Mouse (Mus musculus): Measurements from ENCODE around the gene Maml2.

Gene Maml2

DNA sequence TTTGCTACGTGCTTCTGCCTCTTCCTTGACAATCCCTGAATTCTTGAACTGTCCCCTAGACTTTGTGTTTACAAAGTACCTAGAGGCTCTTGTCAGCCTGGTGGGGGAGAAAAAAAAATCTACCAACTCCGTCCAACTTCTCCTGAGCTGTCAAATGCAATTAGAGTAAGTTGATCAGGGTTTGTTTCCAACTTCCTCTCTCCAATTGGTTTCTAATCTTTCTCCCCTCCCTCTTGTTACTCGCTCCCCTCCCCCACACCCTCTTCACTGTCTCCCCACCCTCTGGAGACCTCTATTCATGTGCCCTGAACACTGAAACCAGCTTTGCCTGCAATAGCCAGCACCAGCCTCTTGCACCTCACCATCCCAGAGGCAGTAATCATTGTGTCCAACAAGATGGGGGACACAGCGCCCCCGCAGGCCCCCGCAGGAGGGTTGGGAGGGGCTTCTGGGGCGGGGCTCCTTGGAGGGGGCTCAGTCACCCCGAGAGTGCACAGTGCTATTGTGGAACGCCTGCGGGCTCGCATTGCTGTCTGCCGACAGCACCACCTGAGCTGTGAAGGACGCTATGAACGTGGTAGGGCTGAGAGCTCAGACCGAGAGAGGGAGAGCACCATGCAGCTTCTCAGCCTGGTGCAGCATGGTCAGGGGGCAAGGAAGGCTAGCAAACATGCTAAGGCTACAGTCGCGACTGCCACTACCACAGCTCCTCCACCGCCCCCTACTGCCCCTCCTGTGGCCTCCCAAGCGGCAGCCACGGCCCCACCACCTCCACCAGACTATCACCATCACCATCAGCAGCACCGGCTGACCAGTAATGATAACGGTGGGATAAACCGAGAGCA is at the start of gene Maml2:
Maml2 (plus strand) TSS at position 290 of the 845 bp plus-strand sequence.
- in situ Hi-C loops (cut with MboI; ENCODE audit: low pct_unique_long_range_greater_than_20kb in 1 of 2, low sequenced_read_pairs in 2 of 2, unreplicated experiment in 1 of 2): no loop called here

DNA sequence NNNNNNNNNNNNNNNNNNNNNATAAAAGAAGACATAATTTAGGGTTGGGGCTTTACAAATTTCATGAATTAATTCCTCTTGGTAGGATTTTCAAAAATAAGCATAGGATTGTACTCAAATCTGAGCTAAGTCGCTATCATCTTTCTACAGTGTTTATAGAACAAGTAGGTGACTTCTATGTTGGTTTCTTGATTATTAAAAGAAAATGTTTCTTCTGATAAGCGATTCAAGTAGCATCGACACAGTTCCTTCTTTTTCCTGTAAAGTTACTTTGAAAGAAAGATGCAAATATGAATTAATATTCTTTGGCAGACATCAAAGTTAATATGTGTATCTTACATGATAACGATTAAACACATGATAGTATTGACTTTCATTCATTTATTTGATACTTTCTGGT is 49.7 kb upstream of the Maml2 start:
- in situ Hi-C loops (cut with MboI; ENCODE audit: low pct_unique_long_range_greater_than_20kb in 1 of 2, low sequenced_read_pairs in 2 of 2, unreplicated experiment in 1 of 2): no loop called here

DNA sequence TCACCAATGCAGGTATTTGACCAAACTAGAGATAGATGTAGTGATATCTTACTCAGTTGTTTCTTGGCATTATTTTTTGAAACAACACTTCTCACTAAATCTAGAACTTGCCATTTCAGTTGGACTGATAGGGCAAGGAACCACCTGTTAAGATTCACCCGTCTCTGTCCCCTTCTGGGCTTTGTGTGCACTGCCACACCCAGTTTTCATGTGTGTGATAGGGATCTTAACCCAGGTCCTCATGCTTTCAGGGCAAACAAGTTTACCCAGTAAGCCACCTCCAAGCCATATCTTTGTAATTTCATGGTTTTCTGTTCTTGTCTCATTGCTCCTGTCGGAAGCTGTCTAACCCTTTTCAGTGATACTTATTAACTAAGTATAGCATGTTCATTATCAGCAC is 46.5 kb upstream of the Maml2 start:
- in situ Hi-C loops (cut with MboI; ENCODE audit: low pct_unique_long_range_greater_than_20kb in 1 of 2, low sequenced_read_pairs in 2 of 2, unreplicated experiment in 1 of 2): no loop called here

DNA sequence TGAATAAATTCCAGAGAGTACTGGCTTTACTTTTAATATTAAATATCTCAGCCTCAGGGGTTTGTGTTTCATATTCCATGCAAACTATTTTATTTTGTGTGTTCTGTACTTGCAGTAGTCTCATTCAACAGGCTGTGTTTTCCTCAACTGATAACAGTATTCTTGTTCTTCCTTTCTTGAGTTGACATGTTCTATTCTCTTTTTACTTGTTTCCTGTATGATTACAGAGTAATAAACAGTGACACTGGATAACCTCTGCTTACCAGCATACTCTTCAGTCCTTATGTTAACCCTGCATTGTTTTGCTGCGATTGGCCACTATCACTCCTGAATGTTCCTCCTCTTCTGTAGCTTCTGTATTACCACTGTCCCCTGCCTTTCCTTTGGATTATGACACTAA is 41.0 kb upstream of the Maml2 start:
- in situ Hi-C loops (cut with MboI; ENCODE audit: low pct_unique_long_range_greater_than_20kb in 1 of 2, low sequenced_read_pairs in 2 of 2, unreplicated experiment in 1 of 2): no loop called here

DNA sequence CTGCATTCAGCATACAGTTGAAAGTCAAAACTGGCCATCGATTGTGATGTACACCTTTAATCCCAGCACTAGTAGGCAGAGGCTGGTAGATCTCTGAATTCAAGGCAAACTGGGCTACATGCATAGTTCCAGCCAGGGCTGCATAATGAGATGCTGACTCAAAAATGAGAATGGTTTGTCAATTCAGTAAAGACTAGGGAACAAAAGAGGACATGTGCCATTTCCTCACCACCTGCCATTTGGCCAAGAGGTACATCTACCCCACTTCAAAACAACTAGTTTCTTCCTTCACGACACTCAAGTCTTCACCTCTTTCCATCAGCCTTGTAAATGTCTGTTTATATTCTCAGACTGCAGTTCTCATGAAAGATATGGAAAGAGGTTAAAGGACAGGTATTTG is 39.6 kb upstream of the Maml2 start:
- in situ Hi-C loops (cut with MboI; ENCODE audit: low pct_unique_long_range_greater_than_20kb in 1 of 2, low sequenced_read_pairs in 2 of 2, unreplicated experiment in 1 of 2): no loop called here

DNA sequence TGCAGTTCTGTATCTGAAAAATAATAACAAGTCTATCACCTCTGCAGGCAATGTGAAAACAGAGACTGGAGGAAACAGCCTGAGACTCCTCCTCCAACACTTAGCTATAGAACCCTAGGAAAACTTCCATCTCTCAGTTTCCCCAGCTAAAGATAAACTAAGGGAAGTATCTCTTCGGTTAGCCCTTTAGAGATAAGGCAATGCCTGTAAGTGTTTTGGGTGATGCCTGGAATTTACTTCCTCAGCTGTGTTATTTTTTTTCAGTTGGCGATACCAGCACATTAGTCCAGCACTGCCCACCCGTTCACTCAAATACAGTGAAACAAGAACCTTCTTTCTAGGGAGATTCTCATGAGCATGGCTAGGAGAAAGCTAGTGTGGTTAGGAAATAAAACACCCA is 36.8 kb upstream of the Maml2 start:
- in situ Hi-C loops (cut with MboI; ENCODE audit: low pct_unique_long_range_greater_than_20kb in 1 of 2, low sequenced_read_pairs in 2 of 2, unreplicated experiment in 1 of 2): no loop called here

DNA sequence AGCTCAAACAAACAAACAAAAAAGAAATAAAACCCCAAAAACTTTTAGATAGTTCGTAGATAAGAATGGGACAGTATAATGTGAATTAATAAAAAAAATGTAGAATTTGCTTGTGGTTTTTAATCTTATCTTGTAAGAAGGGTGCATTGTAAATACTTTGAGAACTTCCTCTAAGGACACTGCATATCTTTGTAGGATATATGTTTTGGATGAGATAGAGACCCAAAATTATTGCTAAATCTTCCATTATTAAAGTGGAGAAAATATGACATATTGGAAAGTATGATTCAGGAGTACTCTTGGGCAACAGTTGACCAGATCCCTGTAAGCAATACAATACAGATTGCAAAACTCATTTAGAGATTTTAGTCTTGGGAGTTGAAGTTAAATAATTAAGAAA is 24.5 kb upstream of the Maml2 start:
- in situ Hi-C loops (cut with MboI; ENCODE audit: low pct_unique_long_range_greater_than_20kb in 1 of 2, low sequenced_read_pairs in 2 of 2, unreplicated experiment in 1 of 2): no loop called here

DNA sequence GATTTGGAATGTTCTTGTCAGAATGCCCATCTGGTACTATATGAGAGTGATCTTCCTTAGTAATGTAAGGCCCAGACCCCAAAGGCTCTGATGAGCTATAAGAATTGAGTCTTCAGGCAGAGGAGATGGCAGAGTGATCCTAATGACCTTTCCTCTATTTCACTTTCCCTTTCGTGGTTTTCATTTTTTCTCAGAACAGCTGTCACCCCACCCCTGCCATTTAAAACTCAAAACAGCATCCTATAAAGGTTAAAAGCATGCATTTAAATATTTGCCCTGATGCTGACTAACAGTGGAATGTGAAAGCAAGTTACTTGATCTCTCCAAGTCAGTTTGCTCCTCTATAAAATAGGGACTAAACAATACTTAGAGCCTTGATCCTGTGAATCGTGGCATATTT is 10.3 kb upstream of the Maml2 start:
- in situ Hi-C loops (cut with MboI; ENCODE audit: low pct_unique_long_range_greater_than_20kb in 1 of 2, low sequenced_read_pairs in 2 of 2, unreplicated experiment in 1 of 2): no loop called here

DNA sequence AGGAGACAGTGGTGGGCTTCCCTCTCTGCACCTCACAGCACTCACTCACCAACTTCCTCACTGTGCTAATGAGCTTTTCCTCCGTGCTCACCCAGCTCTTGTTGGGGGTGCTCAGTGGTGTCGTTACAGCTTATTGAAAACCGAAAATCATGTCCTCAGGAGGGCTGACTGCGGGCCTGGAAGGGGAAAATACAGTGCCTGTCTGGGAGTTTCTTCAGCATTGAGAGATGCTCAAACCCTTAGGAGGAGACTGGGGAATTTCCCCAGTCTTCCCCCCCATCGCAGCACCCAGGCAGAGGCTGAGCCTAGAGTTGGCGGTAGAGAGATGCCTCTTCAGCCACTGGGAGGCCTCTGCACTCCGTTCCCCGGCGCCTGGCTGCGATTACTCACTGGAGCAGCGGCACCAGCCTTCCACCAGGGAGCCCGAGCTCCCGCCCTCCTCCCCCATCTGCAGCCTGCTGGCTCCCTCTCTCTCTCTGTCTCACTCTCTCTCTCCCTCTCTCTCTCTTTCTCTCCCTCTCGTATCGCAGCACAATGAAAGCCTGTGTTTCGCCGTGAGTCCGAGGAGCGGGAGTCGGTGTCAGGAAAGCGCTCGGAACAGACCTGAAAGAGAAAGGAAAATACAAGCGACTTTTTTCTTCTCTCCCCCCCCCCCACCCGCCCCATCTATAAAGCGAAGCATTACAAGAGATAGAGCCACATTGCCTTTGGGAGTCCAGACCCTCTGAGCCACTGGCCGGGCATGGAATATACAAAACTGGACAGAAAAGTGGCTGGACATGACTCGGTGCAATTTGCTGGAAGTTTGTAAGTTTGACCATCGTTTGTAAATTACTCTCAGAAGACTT is 1.3 kb upstream of the Maml2 start:
- in situ Hi-C loops (cut with MboI; ENCODE audit: low pct_unique_long_range_greater_than_20kb in 1 of 2, low sequenced_read_pairs in 2 of 2, unreplicated experiment in 1 of 2): no loop called here

DNA sequence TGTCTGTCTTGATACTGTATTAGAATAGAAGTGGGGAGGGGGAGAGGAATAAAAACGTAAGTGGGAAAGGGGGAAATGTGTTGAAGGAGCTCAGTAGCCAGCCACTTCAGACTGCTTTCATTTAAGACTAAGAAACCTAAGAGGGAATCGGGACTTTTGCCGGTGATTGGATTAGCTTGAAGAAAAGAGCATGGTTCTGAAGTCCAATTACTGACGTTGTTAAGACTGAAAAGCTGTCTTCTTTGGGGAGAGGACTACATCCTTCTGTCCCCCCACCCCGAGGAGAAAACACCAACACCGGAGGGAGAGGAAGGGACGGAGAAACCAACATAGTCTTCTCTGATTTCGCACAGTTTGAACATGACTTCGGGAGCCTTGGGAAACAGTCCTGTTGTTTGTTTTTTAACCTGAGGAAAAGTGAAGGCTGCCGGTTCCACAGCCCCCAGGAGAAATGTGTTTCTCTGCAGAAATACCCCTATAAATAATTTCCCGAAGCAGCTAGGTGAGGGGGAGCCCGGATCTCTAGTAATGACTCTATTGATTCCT is 562 bp upstream of the Maml2 start:
- in situ Hi-C loops (cut with MboI; ENCODE audit: low pct_unique_long_range_greater_than_20kb in 1 of 2, low sequenced_read_pairs in 2 of 2, unreplicated experiment in 1 of 2): no loop called here

DNA sequence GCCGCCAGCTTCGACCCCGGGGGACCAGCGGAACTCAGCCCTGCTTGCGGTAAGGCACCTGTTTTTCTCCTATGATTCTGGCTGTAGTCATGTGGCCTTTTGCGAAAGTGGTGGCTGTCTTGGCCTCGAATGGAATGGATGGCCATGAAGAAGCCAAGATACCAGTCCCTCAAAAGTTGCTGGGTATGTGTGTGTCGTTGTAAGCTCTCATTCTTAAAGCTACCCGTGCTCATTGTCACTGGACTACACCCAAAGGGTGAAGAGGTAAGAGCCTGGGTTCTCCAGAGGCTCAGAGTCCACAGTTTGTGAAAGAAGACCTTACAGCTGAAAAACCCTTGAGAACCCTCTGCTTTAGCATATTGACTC is 739 bp downstream of the Maml2 start:
- in situ Hi-C loops (cut with MboI; ENCODE audit: low pct_unique_long_range_greater_than_20kb in 1 of 2, low sequenced_read_pairs in 2 of 2, unreplicated experiment in 1 of 2): no loop called here

DNA sequence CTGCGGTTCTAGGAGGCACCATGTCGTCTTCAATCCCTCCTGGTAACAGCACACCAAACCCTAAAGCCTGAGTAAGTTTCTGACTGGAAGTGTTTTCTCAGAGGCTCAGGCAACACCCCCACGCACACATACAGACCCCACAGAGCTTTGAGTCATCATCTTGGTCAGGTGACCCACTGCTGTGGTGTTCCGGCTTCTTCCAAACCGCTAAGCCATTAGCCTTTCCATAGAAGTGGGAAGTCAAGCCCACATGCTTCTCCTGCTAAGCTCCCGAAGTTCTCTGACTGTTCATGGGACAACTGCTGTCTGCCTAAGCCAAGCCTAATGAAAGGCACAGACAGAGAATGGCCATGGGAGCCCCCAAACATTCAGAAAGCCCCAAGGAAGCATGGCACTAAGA is 1.4 kb downstream of the Maml2 start:
- in situ Hi-C loops (cut with MboI; ENCODE audit: low pct_unique_long_range_greater_than_20kb in 1 of 2, low sequenced_read_pairs in 2 of 2, unreplicated experiment in 1 of 2): no loop called here

DNA sequence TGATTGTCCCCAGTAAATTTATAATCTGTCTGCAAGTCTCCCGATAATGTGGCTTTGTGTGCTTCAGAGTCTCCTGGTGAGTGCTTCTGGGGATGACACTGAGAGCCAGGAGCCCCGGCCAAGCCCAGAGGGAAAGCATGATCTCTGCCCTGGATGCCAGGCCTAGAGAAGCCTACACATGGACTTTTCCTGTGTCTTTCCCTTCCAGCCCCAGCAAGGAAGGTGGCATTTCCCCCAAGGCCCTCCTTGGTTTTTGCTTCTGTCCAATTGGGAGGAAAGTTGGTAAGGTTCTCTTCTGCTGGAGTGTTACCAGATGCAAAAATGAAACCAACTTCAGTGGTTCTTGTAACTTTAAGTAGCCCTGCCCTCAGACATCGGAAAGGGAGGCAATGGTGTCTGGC is 2.3 kb downstream of the Maml2 start:
- in situ Hi-C loops (cut with MboI; ENCODE audit: low pct_unique_long_range_greater_than_20kb in 1 of 2, low sequenced_read_pairs in 2 of 2, unreplicated experiment in 1 of 2): no loop called here

DNA sequence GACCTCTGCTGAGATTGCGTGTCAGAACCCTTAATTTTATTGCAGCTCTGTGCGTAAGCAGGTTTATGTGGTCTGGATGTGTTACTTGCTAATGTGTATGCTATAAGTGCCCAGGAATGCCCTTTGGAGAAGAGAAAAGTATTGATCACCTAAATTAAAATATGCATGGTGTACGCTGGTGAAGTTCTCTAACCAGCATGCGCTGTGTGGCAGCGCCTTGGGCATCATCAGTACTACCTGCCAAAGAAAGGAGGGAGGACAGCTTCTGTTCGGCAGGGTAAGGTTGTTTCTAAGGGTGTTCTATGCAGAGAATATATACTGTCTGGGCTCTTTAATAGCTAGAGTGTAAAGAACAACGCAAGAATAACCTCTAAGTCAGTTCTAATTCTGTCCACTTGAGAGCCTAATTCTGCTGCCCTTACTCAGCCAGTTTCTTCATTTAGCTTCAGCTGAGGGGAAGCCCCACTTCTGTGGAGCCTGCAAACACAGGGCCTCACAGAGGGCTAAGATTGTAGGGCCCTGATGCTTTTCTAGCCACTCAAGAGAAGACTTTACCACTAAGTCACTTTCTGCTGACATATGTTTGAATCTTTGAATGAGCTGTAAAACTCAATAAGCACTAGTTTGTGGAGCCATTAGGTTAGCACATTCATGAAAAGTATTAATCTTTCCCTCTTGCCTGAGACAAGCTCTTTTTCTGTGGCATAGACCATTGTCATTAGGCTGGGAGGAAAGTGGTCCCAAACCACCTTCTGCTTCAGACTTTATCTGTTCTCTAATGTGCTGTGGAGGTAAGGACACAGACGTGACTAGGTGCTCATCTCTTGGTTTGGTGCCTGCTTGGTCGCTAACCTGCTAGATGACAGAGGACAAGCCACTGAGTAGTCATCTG is 3.4 kb downstream of the Maml2 start:
- in situ Hi-C loops (cut with MboI; ENCODE audit: low pct_unique_long_range_greater_than_20kb in 1 of 2, low sequenced_read_pairs in 2 of 2, unreplicated experiment in 1 of 2): no loop called here

DNA sequence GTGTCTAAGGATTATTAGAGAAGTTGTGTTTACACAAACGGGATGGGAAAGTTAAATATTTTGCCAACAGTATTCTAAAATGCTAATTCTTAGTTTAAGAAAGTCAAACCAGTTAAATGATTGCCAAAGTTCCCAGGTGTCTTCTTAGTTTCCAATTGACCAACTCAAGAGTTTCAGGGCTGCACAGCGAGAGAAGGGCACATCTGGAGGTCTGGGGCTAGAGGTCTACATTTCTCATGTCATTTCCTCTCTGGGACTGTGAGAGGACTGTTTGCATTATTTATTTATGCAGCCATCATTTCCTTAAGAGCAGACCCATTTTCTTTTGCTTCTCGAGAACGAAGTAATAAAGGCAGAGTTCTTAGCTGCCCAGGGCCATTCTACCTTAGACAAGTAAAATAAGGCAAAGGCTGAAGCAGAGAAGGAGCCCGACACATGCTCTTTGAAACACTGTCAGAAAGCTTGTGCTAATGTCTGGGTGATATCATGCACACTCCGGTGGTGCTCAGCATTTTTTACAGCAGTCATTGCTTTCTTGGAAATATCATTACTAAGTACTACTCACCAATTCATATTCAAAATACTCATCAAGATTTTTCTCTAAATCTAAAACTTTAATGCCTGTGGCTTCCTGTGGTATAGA is 4.5 kb downstream of the Maml2 start:
- in situ Hi-C loops (cut with MboI; ENCODE audit: low pct_unique_long_range_greater_than_20kb in 1 of 2, low sequenced_read_pairs in 2 of 2, unreplicated experiment in 1 of 2): no loop called here

DNA sequence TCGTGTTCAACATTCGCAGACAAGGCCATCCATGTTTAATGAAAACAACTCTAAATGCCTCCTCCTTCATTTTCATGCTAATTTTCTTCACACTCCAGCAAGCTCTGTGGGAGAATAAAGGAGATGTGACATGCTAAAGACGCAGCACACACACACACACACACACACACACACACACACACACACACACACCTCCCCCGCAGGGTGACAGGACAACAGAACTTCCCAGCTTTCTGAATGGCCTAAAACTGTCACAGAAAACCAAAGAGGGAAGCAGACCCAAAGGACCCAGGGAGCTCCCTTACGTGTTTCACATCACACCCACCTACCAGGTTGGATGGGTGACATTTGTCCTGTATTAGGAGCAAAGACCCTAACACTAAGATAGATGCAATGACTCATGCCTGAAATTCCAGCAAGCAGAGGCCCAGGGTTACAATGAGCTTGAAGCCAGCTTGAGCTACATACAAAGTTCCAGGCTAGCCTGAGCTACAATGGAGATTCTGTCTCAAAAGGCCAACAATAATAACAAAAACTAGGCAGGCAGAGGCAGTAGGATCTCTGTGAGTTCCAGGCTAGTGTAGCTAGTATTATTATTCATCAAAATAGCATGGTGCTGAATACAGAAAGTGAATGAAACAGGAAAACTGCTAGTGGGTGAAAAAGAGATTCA is 5.5 kb downstream of the Maml2 start:
- in situ Hi-C loops (cut with MboI; ENCODE audit: low pct_unique_long_range_greater_than_20kb in 1 of 2, low sequenced_read_pairs in 2 of 2, unreplicated experiment in 1 of 2): no loop called here

DNA sequence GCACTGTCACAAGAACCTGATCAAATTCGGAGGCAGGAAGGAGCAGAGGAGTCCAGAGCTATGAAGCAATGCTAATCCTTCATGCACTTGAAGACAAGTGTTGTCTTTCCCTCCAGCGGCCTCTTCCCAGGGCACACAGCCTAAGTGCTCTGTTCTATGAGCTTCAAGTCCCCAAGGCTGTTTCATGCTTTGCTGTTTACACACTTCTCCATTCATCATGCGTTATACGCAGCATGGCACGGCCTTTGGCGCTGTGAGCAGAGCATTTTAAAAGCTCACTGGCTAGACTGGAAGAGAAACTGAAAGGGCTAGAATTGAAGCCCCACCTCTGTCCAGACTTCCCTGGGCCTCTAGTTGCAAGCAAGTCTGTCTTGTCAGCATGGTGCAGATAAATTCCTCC is 6.2 kb downstream of the Maml2 start:
- in situ Hi-C loops (cut with MboI; ENCODE audit: low pct_unique_long_range_greater_than_20kb in 1 of 2, low sequenced_read_pairs in 2 of 2, unreplicated experiment in 1 of 2): no loop called here

DNA sequence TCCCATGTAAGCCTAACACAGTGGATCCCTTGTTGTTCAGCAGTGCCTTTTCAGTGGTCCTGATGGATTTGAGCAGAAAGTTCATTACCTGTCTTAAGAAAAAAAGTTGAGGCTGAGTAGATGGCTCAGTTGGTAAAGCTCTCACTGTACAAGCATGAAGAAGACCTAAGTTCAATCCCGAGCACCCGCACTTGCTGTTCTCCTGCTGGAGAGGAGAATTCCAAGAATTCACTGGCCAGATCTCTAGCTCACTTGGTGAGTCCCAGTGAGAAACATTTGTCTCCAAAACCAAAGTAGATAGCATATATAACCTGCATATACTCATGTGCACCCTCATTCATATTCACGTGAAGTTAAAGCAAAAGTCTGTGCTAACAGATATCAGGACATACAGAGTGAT is 8.7 kb downstream of the Maml2 start:
- in situ Hi-C loops (cut with MboI; ENCODE audit: low pct_unique_long_range_greater_than_20kb in 1 of 2, low sequenced_read_pairs in 2 of 2, unreplicated experiment in 1 of 2): no loop called here
